Mouse (Mus musculus): Measurements from ENCODE around the gene Lrrc43. TPM values are rescaled to one million over a fixed set of nuclear protein-coding genes. Genes with fewer than 3 reads are reported as not detected.
"Not testable (repeated sequence)": the region's sequence is repeated elsewhere in the genome, so short reads cannot be mapped to it uniquely, and the experiment has no call there.

The Lrrc43 gene
- polyA plus RNA-seq, 2 experiments, result not detected

GRCm38 (mm10) chr5:123501973-123502372 is 12.9 kb downstream of the Lrrc43 start:
- 85% methylated on average over 4 of the region's 4 CpGs for WGBS
- no peak for TF ChIP-seq POLR2A (IDR thresholded peaks at IDR 0.05; ENCODE audit: borderline replicate concordance, extremely low read depth, insufficient read depth, insufficient read length)
- Histone ChIP-seq H3K36me3 (ENCODE audit: control insufficient read depth, insufficient read depth, low read length) (no peaks in the 10 kb centered on the region), H3K27me3 (ENCODE audit: control insufficient read depth, insufficient read depth, low read length) (no peaks in the 10 kb centered on the region), H3K4me3 (replicated peaks; ENCODE audit: low read length) (no peak overlapping the region), H3K27ac (replicated peaks; ENCODE audit: low read depth, low read length) (no peak overlapping the region), H3K4me1 (ENCODE audit: control insufficient read depth, insufficient read depth, low read length) (0 out of 2 replicates have a peak, but pooled peaks cover 3% of the 10 kb centered on the region), H3K9me3 (ENCODE audit: control insufficient read depth, low read length) (no peaks in the 10 kb centered on the region), H3K4me2 (replicated peaks; ENCODE audit: low read depth, low read length, severe bottlenecking) (no peak overlapping the region), H3K9ac (ENCODE audit: low read depth, low read length, severe bottlenecking) (no peak overlapping the region)
- no peak for DNase-seq (ENCODE audit: low spot score)
- ATAC-seq (ENCODE audit: low FRiP score, low read depth), result no peak

GRCm38 (mm10) chr5:123507936-123508723 is 19.0 kb downstream of the Lrrc43 start:
- ATAC-seq (ENCODE audit: low FRiP score, low read depth), result peak; percentile 94
- Histone ChIP-seq H3K36me3 (ENCODE audit: control insufficient read depth, insufficient read depth, low read length) (peaks cover 15% of the 10 kb centered on the region), H3K27ac (replicated peaks; ENCODE audit: low read depth, low read length) (no peak overlapping the region), H3K4me1 (ENCODE audit: control insufficient read depth, insufficient read depth, low read length) (peaks cover 2% of the 10 kb centered on the region; the same call in 1 of the 2 replicates), H3K9me3 (ENCODE audit: control insufficient read depth, low read length) (no peaks in the 10 kb centered on the region), H3K4me3 (replicated peaks; ENCODE audit: low read length) (peak overlapping the region; percentile 59), H3K4me2 (replicated peaks; ENCODE audit: low read depth, low read length, severe bottlenecking) (peak overlapping the region; percentile 89), H3K9ac (ENCODE audit: low read depth, low read length, severe bottlenecking) (peak overlapping the region; percentile 57), H3K27me3 (ENCODE audit: control insufficient read depth, insufficient read depth, low read length) (0 out of 2 replicates have a peak, but pooled peaks cover 9% of the 10 kb centered on the region)
- TF ChIP-seq POLR2A (IDR thresholded peaks at IDR 0.05; ENCODE audit: borderline replicate concordance, extremely low read depth, insufficient read depth, insufficient read length), result no peak
- peak; percentile 91 for DNase-seq (ENCODE audit: low spot score)
- WGBS, result under 1% methylated on average over 55 of the region's 59 CpGs

GRCm38 (mm10) chr5:123508921-123509320 is 19.8 kb downstream of the Lrrc43 start:
- DNase-seq (ENCODE audit: low spot score) (no peak), ATAC-seq (ENCODE audit: low FRiP score, low read depth) (no peak)

GRCm38 (mm10) chr5:123510160-123510559 is 21.1 kb downstream of the Lrrc43 start, which contains the start of gene B3gnt4:
TSS of gene B3gnt4 (plus strand) at chr5:123510460.
- Histone ChIP-seq H3K9ac (ENCODE audit: low read depth, low read length, severe bottlenecking) (no peak within 1 kb of the TSS), H3K36me3 (ENCODE audit: control insufficient read depth, insufficient read depth, low read length) (peaks cover 18% of the 10 kb centered on the region), H3K4me3 (replicated peaks; ENCODE audit: low read length) (no peak within 1 kb of the TSS), H3K27me3 (ENCODE audit: control insufficient read depth, insufficient read depth, low read length) (0 out of 2 replicates have a peak, but pooled peaks cover 9% of the 10 kb centered on the region), H3K4me2 (replicated peaks; ENCODE audit: low read depth, low read length, severe bottlenecking) (no peak within 1 kb of the TSS), H3K4me1 (ENCODE audit: control insufficient read depth, insufficient read depth, low read length) (peaks cover 2% of the 10 kb centered on the region; the same call in 1 of the 2 replicates), H3K27ac (replicated peaks; ENCODE audit: low read depth, low read length) (no peak within 1 kb of the TSS), H3K9me3 (ENCODE audit: control insufficient read depth, low read length) (no peaks in the 10 kb centered on the region)
- DNase-seq (ENCODE audit: low spot score) (no peak), ATAC-seq (ENCODE audit: low FRiP score, low read depth) (no peak)
- no peak for TF ChIP-seq POLR2A (IDR thresholded peaks at IDR 0.05; ENCODE audit: borderline replicate concordance, extremely low read depth, insufficient read depth, insufficient read length)
- WGBS, result 77% methylated on average over 5 of the region's 5 CpGs

More at GRCm38 (mm10) chr5:123508921-123509320, 19.8 kb downstream of the Lrrc43 start:
- Histone ChIP-seq H3K27ac (replicated peaks; ENCODE audit: low read depth, low read length) (no peak overlapping the region), H3K9me3 (ENCODE audit: control insufficient read depth, low read length) (no peaks in the 10 kb centered on the region), H3K4me3 (replicated peaks; ENCODE audit: low read length) (peak overlapping the region; percentile 59), H3K4me2 (replicated peaks; ENCODE audit: low read depth, low read length, severe bottlenecking) (peak overlapping the region; percentile 89), H3K9ac (ENCODE audit: low read depth, low read length, severe bottlenecking) (peak overlapping the region; percentile 57), H3K4me1 (ENCODE audit: control insufficient read depth, insufficient read depth, low read length) (peaks cover 2% of the 10 kb centered on the region; the same call in 1 of the 2 replicates), H3K36me3 (ENCODE audit: control insufficient read depth, insufficient read depth, low read length) (peaks cover 15% of the 10 kb centered on the region), H3K27me3 (ENCODE audit: control insufficient read depth, insufficient read depth, low read length) (0 out of 2 replicates have a peak, but pooled peaks cover 9% of the 10 kb centered on the region)
- no peak for TF ChIP-seq POLR2A (IDR thresholded peaks at IDR 0.05; ENCODE audit: borderline replicate concordance, extremely low read depth, insufficient read depth, insufficient read length)
- WGBS, result 8% methylated on average over 12 of the region's 12 CpGs

- ATAC-seq (ENCODE audit: low FRiP score, low read depth); H3K4me1 ChIP-seq (ENCODE audit: control insufficient read depth, insufficient read depth, low read length); H3K9ac ChIP-seq (ENCODE audit: low read depth, low read length, severe bottlenecking); DNase-seq (ENCODE audit: low spot score); H3K4me2 ChIP-seq (replicated peaks; ENCODE audit: low read depth, low read length, severe bottlenecking); H3K27ac ChIP-seq (replicated peaks; ENCODE audit: low read depth, low read length); H3K27me3 ChIP-seq (ENCODE audit: control insufficient read depth, insufficient read depth, low read length); H3K4me3 ChIP-seq (replicated peaks; ENCODE audit: low read length); H3K9me3 ChIP-seq (ENCODE audit: control insufficient read depth, low read length): not testable (repeated sequence)
- H3K36me3 ChIP-seq (ENCODE audit: control insufficient read depth, insufficient read depth, low read length), result peaks cover 30% of the 10 kb centered on the region
- 76% methylated on average over 3 of the region's 3 CpGs for WGBS
Measured at GRCm38 (mm10) chr5:123511426-123511825, 22.3 kb downstream of the Lrrc43 start.
